Mouse (Mus musculus) gastrocnemius, postnatal 4 days (tissue): ENCODE data around the gene Olfr1229. TPM values are rescaled to one million over a fixed set of nuclear protein-coding genes. Genes with fewer than 3 reads are reported as not detected.

ENCODE experiments used
- DNase-seq, 2 experiments: peaks; one replicate each; pipeline ENCODE4 v3.0.0; 2021 to 2022; ENCODE audit warnings: low spot score in 2 of 2, mixed read lengths in 2 of 2
- long read RNA-seq, 2 experiments: library from polyadenylated mRNA; stranded (forward); transcript quantifications; one replicate each; pipeline ENCODE4 v2.0.0; 2021
- total RNA-seq, 2 experiments: library from RNA; stranded (reverse); gene quantifications; 2 replicates each; pipeline ENCODE4 v1.2.3; 2021

Olfr1229 gene
- total RNA-seq, result not detected
- long read RNA-seq, experiment 1, result 0 reads
- long read RNA-seq, experiment 2, result 0 reads

GRCm38 (mm10) chr2:89287914-89288313 lies at the start of gene Olfr1229:
TSS of gene Olfr1229 (minus strand) at chr2:89288014.
- DNase-seq, result no peak

DNA sequence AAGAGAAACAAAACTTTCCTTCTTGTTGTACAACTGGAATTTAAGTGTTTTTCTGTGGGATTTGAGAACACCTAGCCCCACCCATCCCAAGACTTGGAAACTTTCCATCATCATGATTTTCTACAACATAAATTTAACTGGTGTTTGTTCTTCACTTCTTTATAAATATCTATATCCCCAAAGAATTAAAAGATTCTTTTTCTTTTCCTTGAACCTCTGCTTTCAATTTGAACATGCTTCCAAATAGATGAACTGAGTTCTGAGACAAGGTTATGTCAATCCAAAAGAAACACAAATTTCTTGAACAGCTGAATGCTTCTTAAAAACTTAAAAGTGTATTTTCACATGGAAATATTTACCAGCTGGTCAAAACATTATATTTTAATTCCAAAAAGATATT lies 41.8 kb upstream of the Olfr1229 start, which contains the start of gene Olfr1232:
Olfr1232 (minus strand) TSS at position 101 of the 400 bp plus-strand sequence.
- no peak for DNase-seq

- no peak for DNase-seq
These were observed 19.2 kb upstream of the Olfr1229 start, which contains the start of gene Olfr1231 for GRCm38 (mm10) chr2:89306974-89307373. TSS of gene Olfr1231 (minus strand) at chr2:89307074.

DNA sequence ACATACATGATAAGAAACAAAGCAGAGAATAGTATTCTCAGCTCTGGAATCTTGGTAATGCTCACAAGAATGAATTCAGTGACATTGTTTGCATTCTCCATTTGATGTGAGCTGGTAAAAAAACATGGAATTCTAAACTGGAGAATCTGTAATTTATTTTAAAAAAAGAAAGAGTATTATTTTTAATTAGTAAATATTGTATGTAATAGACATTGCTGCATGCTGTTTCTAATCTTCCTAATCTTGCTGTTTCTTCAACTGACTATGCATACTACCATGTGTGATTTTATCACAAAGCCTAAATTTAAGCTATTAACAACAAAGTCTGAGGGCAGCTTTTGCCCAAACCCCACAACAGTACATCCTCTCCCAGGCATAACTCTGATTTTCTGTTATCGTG lies 9.4 kb upstream of the Olfr1229 start, which contains the start of gene Olfr1230:
Olfr1230 (minus strand) TSS at position 101 of the 400 bp plus-strand sequence.
- no peak for DNase-seq

GRCm38 (mm10) chr2:89253962-89254361 lies 33.9 kb downstream of the Olfr1229 start, which contains the start of gene Olfr1228:
TSS of gene Olfr1228 (minus strand) at chr2:89254062.
- DNase-seq, result no peak

Other genes starting within 250 kb of the Olfr1229 start
- gene Olfr1218, start 226.8 kb downstream of the Olfr1229 start, total RNA-seq, result not detected
- gene Olfr1219, start 204.5 kb downstream of the Olfr1229 start, total RNA-seq, result not detected
- not detected for gene Olfr1220, start 181.2 kb downstream of the Olfr1229 start, total RNA-seq
- not detected for gene Olfr1221, start 170.7 kb downstream of the Olfr1229 start, total RNA-seq
- gene Olfr1222, start 155.0 kb downstream of the Olfr1229 start, total RNA-seq, result not detected
- not detected for gene Olfr1223, start 136.5 kb downstream of the Olfr1229 start, total RNA-seq
- not detected for gene Olfr1224-ps1, start 123.9 kb downstream of the Olfr1229 start, total RNA-seq
- gene Olfr1225, start 113.3 kb downstream of the Olfr1229 start, total RNA-seq, result not detected
- gene Olfr1226, start 88.0 kb downstream of the Olfr1229 start, total RNA-seq, result not detected
- not detected for gene Olfr1228, start 34.0 kb downstream of the Olfr1229 start, total RNA-seq
- gene Olfr1230, start 9.3 kb upstream of the Olfr1229 start, total RNA-seq, result not detected
- gene Olfr1231, start 19.1 kb upstream of the Olfr1229 start, total RNA-seq, result not detected
- not detected for gene Olfr1232, start 41.7 kb upstream of the Olfr1229 start, total RNA-seq
- not detected for gene Olfr1233, start 54.4 kb upstream of the Olfr1229 start, total RNA-seq
- gene Olfr1234, start 76.9 kb upstream of the Olfr1229 start, total RNA-seq, result not detected
- gene Olfr1238, start 121.7 kb upstream of the Olfr1229 start, total RNA-seq, result not detected
- gene Olfr1239, start 132.4 kb upstream of the Olfr1229 start, total RNA-seq, result not detected
- gene Olfr1240, start 155.0 kb upstream of the Olfr1229 start, total RNA-seq, result not detected
- not detected for gene Olfr1241, start 199.1 kb upstream of the Olfr1229 start, total RNA-seq
- gene Olfr1242, start 210.3 kb upstream of the Olfr1229 start, total RNA-seq, result not detected
- not detected for gene Olfr1243, start 243.5 kb upstream of the Olfr1229 start, total RNA-seq